ENCODE assay signal across 25 mouse cellular contexts in the genomic region with DNA sequence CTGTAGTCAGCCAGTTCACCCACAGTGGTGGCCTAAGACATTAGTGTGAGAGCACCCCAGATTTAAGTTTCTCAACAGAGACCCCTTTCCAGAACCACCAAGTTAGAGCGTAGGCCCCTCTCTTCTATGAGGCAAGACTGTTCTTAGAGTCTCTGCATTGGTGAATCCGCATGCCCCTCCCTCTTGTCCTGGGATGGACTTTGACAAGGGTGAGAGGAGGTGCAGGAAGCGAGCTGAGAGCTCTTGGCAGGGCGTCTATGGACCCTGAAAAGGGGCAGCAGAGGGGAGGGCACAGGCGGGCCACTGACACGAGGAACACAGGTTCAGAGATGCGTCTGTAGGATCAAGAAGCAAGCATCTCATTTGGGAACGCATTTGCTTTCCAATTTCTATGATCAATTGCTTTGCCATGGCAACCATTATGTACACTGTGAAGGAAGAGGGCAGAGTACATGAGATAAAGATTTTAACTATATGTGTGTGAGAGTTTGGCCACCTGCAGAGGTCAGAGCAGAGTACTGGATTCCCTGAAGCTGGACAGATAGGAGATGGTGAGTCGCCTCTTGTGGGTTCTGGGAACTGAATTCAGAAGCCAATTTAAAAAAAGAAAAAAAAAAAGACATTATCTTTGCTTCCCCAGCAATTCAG. TPM values are rescaled to one million over a fixed set of nuclear protein-coding genes. Genes with fewer than 3 reads are reported as not detected.
DNase-seq lines count a peak whose midpoint lies in the region; ATAC-seq lines count a peak whose summit lies in the region.
"Had no signal": no experiment of that assay in that cellular context is flagged by ENCODE, and none has a peak within 500 bp of the region (broad histone marks: within the 10 kb centered on the region; RNA-seq: fewer than 3 reads in every experiment).

No protein-coding gene starts in this region.

- WGBS in kidney, embryonic 15.5 days = 77% methylated on average over 9 of the region's 9 CpGs
- 57% methylated on average over 9 of the region's 9 CpGs for WGBS in intestine, embryonic 15.5 days
- WGBS in liver, embryonic 15.5 days (ENCODE audit: insufficient replicate concordance) = 50% methylated on average over 9 of the region's 9 CpGs

- intact Hi-C loops in heart, postnatal 10 days (cut with DNase I) = no loop called here

- H3K4me1 ChIP-seq in kidney, embryonic 15.5 days = no peaks in the 10 kb centered on the region
- H3K4me1 ChIP-seq in intestine, embryonic 15.5 days (replicated peaks) = 0 out of 2 replicates have a peak, but pooled peaks cover 8% of the 10 kb centered on the region
- peaks cover 12% of the 10 kb centered on the region; the same call in 1 of the 2 replicates for H3K4me1 ChIP-seq in liver, embryonic 15.5 days (replicated peaks)
- H3K4me1 ChIP-seq: embryonic facial prominence, embryonic 10.5 days; forebrain, embryonic 12.5 days; limb, embryonic 13.5 days; lung, embryonic 15.5 days; midbrain, embryonic 13.5 days had no signal

- H3K27ac ChIP-seq in kidney, embryonic 15.5 days = no peak overlapping the region
- H3K27ac ChIP-seq in intestine, embryonic 15.5 days = no peak overlapping the region
- no peak overlapping the region for H3K27ac ChIP-seq in liver, embryonic 15.5 days (replicated peaks)
- H3K27ac ChIP-seq: embryonic facial prominence, embryonic 10.5 days; forebrain, embryonic 12.5 days; heart, embryonic 10.5 days; kidney, postnatal 0 days; limb, embryonic 13.5 days; lung, embryonic 15.5 days; midbrain, embryonic 13.5 days had no signal

- no peaks in the 10 kb centered on the region for H3K27me3 ChIP-seq in kidney, embryonic 15.5 days
- H3K27me3 ChIP-seq in intestine, embryonic 15.5 days (replicated peaks) = no peaks in the 10 kb centered on the region
- H3K27me3 ChIP-seq in liver, embryonic 15.5 days = no peaks in the 10 kb centered on the region
- H3K27me3 ChIP-seq: forebrain, embryonic 12.5 days; limb, embryonic 13.5 days; lung, embryonic 15.5 days; midbrain, embryonic 13.5 days; Patski had no signal

- H3K36me3 ChIP-seq in kidney, embryonic 15.5 days = no peaks in the 10 kb centered on the region
- H3K36me3 ChIP-seq in intestine, embryonic 15.5 days = no peaks in the 10 kb centered on the region
- no peaks in the 10 kb centered on the region for H3K36me3 ChIP-seq in liver, embryonic 15.5 days (replicated peaks)
- H3K36me3 ChIP-seq: embryonic facial prominence, embryonic 10.5 days; forebrain, embryonic 12.5 days; heart, embryonic 10.5 days; limb, embryonic 13.5 days; lung, embryonic 15.5 days; midbrain, embryonic 13.5 days had no signal

- no peak overlapping the region for H3K4me3 ChIP-seq in kidney, embryonic 15.5 days (replicated peaks)
- H3K4me3 ChIP-seq in intestine, embryonic 15.5 days (replicated peaks) = no peak overlapping the region
- H3K4me3 ChIP-seq in liver, embryonic 15.5 days (replicated peaks) = no peak overlapping the region
- H3K4me3 ChIP-seq: embryonic facial prominence, embryonic 10.5 days; forebrain, embryonic 12.5 days; heart, embryonic 10.5 days; limb, embryonic 13.5 days; lung, embryonic 15.5 days; megakaryocyte, embryonic 14.5 days; midbrain, embryonic 13.5 days had no signal

- DNase-seq in kidney, adult 18-20 months = peak; percentile 29
- peak; percentile 32 for DNase-seq in kidney, postnatal 14 days
- no peak for DNase-seq in heart, postnatal 10 days
- no peak for DNase-seq in urinary bladder, postnatal 4 days (ENCODE audit: low spot score in 2 of 2)
- DNase-seq: adrenal gland, postnatal 36 days; cerebellum, adult 11 months; cerebellum, adult 9-11 months; lung, postnatal 36 days; thymus, postnatal 14 days had no signal

- H3K9me3 ChIP-seq in kidney, embryonic 15.5 days (replicated peaks) = no peaks in the 10 kb centered on the region
- no peaks in the 10 kb centered on the region for H3K9me3 ChIP-seq in intestine, embryonic 15.5 days
- no peaks in the 10 kb centered on the region for H3K9me3 ChIP-seq in liver, embryonic 15.5 days (replicated peaks)
- H3K9me3 ChIP-seq: embryonic facial prominence, embryonic 10.5 days; forebrain, embryonic 12.5 days; heart, embryonic 10.5 days; limb, embryonic 13.5 days; lung, embryonic 15.5 days; megakaryocyte, embryonic 14.5 days; midbrain, embryonic 13.5 days had no signal

- H3K9ac ChIP-seq in kidney, embryonic 15.5 days = no peak overlapping the region
- H3K9ac ChIP-seq in intestine, embryonic 15.5 days = no peak overlapping the region
- no peak overlapping the region for H3K9ac ChIP-seq in liver, embryonic 15.5 days
- H3K9ac ChIP-seq: forebrain, embryonic 12.5 days; limb, embryonic 13.5 days; lung, embryonic 15.5 days; midbrain, embryonic 13.5 days had no signal

- H3K4me2 ChIP-seq in kidney, embryonic 15.5 days = no peak overlapping the region
- no peak overlapping the region; the same call in 1 of the 2 replicates for H3K4me2 ChIP-seq in intestine, embryonic 15.5 days (replicated peaks)
- H3K4me2 ChIP-seq in liver, embryonic 15.5 days = 0 out of 2 replicates have a peak overlapping the region, but pooled peaks have one; percentile 25
- H3K4me2 ChIP-seq: forebrain, embryonic 12.5 days; limb, embryonic 13.5 days; lung, embryonic 15.5 days; midbrain, embryonic 13.5 days had no signal

- ATAC-seq in kidney, embryonic 15.5 days (replicated peaks; ENCODE audit: low FRiP score) = no peak
- ATAC-seq in intestine, embryonic 15.5 days = peak; percentile 82
- peak; percentile 79 for ATAC-seq in liver, embryonic 15.5 days (ENCODE audit: insufficient read depth)
- no peak for ATAC-seq in cerebellum, adult (ENCODE audit: insufficient number of reproducible peaks, low FRiP score, low TSS enrichment)
- ATAC-seq: hindbrain, embryonic 16.5 days; midbrain, embryonic 13.5 days; Patski had no signal

RNA-seq across cellular contexts. Expression of a gene that starts 23.5 kb away (rescaled TPM):
- 1.6 and 2.1 TPM in 2 replicates for polyA plus RNA-seq in kidney, embryonic 15.5 days (2015; fragmentation: Nextera tagmentation; extraction: Ambion mirVana)
- 17.4 and 18.8 TPM in 2 replicates for polyA plus RNA-seq in intestine, embryonic 15.5 days (2015; fragmentation: Nextera tagmentation; extraction: Ambion mirVana)
- polyA plus RNA-seq in liver, embryonic 15.5 days (2015; fragmentation: Nextera tagmentation; extraction: Ambion mirVana) = 2.1 and 2.4 TPM in 2 replicates
- total RNA-seq in heart, postnatal 10 days (2021) = 1 to 10 TPM in 1 of 2 experiments, under 1 TPM in 1; 0.60 to 1.3 TPM
- total RNA-seq: hematopoietic stem cell, adult 5-6 weeks; left cerebral cortex, postnatal 14 days had no signal

RNA-seq across cellular contexts. Expression of a gene that starts 56.4 kb away (rescaled TPM):
- polyA plus RNA-seq in kidney, embryonic 15.5 days (2015; fragmentation: Nextera tagmentation; extraction: Ambion mirVana) = 75.1 and 77.7 TPM in 2 replicates
- polyA plus RNA-seq in intestine, embryonic 15.5 days (2015; fragmentation: Nextera tagmentation; extraction: Ambion mirVana) = 46.3 and 60.7 TPM in 2 replicates
- 18.4 and 21.0 TPM in 2 replicates for polyA plus RNA-seq in liver, embryonic 15.5 days (2015; fragmentation: Nextera tagmentation; extraction: Ambion mirVana)
- total RNA-seq in heart, postnatal 10 days (2021) = 10 to 100 TPM; 17.3 to 18.4 TPM

Comparison
In these comparisons a context has a peak if more than half of its experiments do, and no peak if none do; other contexts are left out.
1. DNase-seq: peak in kidney, adult 18-20 months (single experiment) and kidney, postnatal 14 days (single experiment); none in heart, postnatal 10 days (0 of 2) and urinary bladder, postnatal 4 days (0 of 2).
2. ATAC-seq: peak in intestine, embryonic 15.5 days (single experiment) and liver, embryonic 15.5 days (single experiment); none in kidney, embryonic 15.5 days (single experiment) and cerebellum, adult (single experiment).